Mouse (Mus musculus): ENCODE measurements at regions not wholly inside any gene's neighbourhood (a gene's known extent, or its start where the extent isn't known, plus 50 kb on each side); places are given as distances from the start of the nearest gene placed in this dataset.

DNA sequence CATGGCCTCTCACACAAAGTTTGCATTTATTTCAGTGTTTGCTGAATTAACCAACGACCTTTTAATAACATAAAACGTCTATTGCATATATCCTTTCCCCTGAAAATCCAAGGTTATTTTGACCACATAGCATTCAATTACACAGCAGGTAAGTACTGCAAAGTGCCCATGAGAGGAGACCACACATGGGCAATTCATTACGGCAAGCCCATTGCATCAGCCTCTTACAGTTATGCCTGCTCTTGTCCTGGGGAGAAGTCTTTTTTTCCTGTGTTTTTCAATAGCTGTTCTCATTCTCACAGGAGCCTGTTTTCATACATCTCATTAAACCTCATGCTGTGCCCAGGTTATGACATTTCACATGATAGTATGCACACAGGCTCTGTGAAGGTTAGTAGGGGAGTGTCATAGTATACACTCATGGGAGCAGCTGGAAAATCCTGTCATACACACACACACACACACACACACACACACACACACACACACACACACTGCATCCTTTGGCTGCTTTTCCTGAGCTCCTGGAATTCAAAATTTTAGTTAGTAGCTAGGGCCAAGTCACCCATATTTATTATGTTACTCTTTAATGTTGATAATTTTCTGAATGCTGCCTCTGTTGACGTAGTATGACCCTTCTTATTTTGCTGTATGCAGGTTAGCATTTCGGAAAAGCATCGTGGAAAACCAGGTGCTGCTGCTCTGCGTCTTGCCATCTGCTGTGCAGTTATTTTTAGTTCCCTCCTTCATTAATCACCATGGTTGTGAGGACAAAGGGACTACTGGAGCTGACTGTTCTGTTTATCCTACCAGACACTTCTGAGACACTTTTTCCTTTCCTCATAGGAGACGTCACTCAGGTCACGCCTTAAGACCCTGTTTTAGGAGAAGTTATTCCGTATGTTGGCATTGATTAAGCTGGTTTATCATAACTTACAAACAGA lies 483.6 kb downstream of the Bckdhb start:
- no peak for DNase-seq (ENCODE audit: low read depth, low spot score)
